Mouse (Mus musculus): ENCODE results near the gene Scarf2. TPM values are rescaled to one million over a fixed set of nuclear protein-coding genes. Genes with fewer than 3 reads are reported as not detected.

The Scarf2 gene
- total RNA-seq, 1 experiment from 2014 or later, result 8.6 TPM

GRCm38 (mm10) chr16:17831781-17832180 lies 34.7 kb downstream of the Scarf2 start:
- no peak for DNase-seq

DNA sequence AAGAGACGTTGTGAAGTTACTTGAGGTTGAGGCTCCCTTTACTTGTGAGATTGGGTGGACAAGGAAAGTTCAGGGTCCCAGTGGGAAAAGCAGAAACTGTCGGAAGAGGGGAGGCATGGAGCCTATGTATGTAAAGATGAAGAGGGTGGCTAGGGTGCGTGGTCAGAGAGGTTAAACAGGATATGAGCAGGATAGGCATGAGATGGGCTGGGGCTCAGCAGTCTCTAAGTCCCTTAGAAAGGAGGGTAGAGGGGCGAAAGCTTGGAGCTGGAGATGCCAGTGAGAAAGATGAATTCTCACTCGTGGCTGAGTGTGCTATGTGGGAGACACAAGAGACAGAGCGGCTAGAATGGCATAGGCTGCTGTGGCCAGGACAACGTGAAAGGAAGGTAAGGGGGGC lies 35.7 kb downstream of the Scarf2 start, which contains the start of gene B830017H08Rik:
TSS of gene B830017H08Rik (plus strand) at position 301 of the 400 bp plus-strand sequence.
- no peak for DNase-seq

DNA sequence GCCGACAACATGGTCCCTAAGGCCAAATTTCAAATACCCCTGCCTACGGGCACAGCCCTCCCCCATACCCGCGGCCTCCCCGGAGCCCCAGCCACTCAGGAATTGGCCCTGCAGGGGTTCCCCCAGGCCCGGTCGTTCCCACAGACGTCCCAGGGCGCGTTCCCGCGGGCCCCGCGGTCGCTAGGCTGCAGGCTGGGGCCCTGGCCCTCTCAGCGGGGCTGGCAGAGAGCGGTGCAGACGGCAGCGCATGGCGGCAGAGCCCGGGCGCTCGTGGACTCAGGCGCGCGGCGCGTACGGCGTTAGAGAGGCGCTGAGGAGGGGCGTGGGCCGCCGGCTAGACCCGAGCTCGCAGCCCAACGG lies 36.2 kb downstream of the Scarf2 start:
- DNase-seq, result peak; percentile 27

- DNase-seq, result peak; percentile 29
Measured at GRCm38 (mm10) chr16:17833681-17834399, 36.8 kb downstream of the Scarf2 start.

DNA sequence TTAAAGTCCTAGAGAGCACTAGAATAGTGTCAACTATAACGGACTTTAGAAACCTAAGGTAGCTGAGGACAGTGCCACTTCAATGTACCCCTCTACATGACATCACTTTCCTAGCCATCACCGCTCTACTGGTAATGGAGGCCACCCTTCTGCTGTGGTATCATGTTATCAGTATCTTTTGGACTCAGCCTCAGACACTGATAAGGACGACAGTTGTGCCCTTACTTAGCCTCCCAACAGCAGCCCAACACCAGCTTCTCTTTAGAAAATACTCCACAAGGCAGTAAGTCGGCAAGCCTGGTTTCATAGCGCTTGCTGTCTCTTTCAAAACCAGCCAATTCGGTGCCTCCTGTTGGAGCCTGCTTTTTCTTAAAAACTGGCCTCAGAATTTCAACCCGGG lies 37.5 kb downstream of the Scarf2 start:
- no peak for DNase-seq

- DNase-seq, result no peak
Measured at GRCm38 (mm10) chr16:17835481-17835880, 38.4 kb downstream of the Scarf2 start.

DNA sequence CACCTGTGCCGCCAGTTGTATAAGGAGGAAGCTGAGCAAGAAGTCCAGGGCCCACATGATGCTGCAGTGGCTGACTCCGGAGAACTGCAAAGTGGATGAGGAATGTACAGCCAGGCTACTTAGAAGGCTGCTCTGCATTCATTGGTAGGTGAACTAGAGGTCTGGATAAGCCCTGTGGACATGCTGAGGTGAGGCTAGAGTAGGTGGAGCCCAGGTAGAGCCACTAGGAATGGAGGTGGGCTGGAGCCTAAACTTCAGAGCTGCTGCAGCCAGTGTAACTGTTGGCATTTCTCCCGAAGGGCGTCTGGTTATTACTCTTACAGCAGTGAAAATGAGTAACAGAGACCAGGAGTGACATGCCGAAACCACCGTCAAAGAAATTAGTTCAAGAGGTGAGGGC lies 41.0 kb downstream of the Scarf2 start, which contains the start of gene Car15:
TSS of gene Car15 (minus strand) at position 314 of the 400 bp plus-strand sequence.
- DNase-seq, result no peak

GRCm38 (mm10) chr16:17839976-17840375 lies 42.9 kb downstream of the Scarf2 start:
- DNase-seq, result no peak

GRCm38 (mm10) chr16:17842437-17842836 lies 45.4 kb downstream of the Scarf2 start:
- no peak for DNase-seq

DNA sequence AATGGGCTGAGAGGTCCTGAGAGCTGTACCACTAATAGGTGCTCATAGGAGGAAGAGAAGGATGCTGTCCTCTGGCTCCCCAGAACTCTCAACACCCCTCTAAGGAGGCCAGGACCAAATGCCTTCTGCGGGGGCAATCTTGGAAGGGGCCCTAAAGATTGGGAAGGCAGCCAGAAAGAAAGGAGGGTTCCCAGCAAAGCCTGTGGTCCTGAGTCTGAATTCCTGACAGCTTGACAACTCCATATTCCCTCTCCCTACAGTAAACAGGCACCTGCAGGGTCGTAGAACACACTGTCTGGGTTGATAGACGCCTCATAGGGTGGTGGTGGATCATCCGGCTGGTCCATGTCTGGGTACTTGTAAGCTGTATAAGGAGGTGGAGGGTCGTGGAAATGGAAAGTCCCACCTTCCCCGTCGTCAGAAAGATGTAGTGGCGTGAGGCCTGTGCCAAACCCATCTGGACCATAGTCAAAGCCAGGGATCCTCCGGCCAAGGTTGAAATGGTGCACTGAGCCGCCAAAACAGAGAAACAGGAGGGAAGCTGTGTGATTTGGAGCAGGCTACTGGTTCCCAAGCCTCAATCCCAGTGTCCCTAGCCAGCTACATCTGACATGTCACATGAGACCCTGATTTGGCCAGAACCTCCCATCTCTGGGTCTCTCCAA lies 46.8 kb downstream of the Scarf2 start:
- no peak for DNase-seq

DNA sequence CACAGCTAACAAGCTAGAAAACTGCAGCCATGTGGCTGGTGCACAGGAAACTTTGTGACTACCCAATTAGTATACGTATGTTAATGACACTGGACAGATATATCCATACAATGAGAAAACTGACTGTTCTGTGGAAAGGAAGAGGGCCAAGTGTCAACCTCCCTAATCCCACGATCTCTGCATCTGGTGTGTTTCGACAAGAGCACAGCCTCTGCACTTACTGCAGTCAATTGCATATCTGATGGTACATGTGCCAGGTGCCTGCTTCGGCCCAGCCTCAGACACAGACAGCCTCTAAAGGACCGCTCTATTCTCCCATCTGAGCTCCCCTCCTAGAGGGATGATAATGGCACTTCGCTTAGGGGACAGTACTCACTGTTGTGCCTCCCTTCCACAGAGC lies 51.3 kb downstream of the Scarf2 start:
- no peak for DNase-seq

DNA sequence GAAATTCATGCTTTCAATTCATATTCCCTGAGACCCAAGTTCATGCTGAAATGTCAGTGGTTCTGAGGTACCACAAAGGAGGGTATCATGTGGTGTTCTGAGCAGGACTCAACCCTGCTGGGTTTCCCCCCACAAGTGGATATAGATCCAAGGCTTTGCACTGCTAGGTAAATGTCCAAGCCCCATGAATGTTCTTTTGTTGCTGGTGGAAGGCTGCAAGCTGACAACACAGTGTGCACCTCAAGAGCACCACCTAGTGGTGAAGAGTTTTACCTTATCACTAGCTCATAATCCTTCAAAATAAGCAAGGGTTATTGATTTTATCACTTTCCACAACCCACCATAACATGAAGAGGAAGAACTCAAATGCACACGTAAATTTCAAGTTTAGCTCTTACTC lies 51.8 kb downstream of the Scarf2 start:
- DNase-seq, result no peak

- DNase-seq, result no peak
Measured at GRCm38 (mm10) chr16:17849486-17849885, 52.4 kb downstream of the Scarf2 start.

- no peak for DNase-seq
Measured at GRCm38 (mm10) chr16:17851331-17851730, 54.2 kb downstream of the Scarf2 start.

DNA sequence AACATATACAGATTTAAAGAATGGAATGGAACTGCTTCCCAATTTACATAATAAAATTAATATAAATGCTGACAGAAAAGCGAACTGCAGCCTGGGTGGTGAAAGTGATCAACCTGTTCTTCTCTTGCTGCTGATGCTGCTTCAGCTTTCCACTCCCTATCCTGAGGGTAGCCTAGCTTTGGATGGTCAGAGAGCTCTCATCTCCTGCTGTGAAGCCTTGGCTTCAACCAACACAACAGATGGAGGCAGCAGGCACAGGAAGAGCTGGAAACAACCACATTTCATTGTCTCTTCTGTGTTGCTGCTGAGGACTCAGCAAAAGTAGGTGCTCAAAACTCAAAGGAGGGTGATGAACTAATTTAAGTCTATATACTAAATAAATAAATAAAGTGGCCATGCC lies 54.8 kb downstream of the Scarf2 start:
- DNase-seq, result no peak

- DNase-seq, result no peak
Measured at GRCm38 (mm10) chr16:17853263-17853662, 56.2 kb downstream of the Scarf2 start.

DNA sequence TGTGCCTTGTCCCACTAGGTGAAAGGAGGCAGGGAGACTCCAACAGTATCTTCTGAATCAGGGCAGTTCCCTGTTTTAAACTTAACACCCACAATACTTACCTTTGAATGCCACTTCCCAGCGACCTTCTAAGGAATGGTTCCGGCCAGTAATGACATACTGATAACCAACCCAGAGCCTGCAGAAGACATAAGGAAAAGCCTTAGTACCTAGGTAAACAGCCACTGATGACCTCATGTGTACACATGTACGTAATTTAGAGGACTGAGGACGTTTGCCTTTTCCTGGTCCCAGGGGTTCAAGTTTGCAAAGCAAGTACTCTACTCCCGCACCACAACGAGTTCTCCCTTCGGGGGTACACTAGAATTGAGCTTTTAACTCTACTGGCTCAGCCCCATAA lies 60.1 kb downstream of the Scarf2 start:
- DNase-seq, result no peak

Other genes with a start within 250 kb of the Scarf2 start
- 0.12 TPM in 1 of 2 replicates, not detected in the other for gene Lrrc74b, start 236.0 kb upstream of the Scarf2 start, total RNA-seq (2021)
- 0.61 and 0.76 TPM in 2 replicates for gene P2rx6, start 235.4 kb upstream of the Scarf2 start, total RNA-seq (2021)
- 8.0 and 14.9 TPM in 2 replicates for gene Slc7a4, start 214.1 kb upstream of the Scarf2 start, total RNA-seq (2021)
- 28.0 and 33.7 TPM in 2 replicates for gene Smpd4, start 177.9 kb upstream of the Scarf2 start, total RNA-seq (2021)
- 2.5 and 3.7 TPM in 2 replicates for gene Ccdc74a, start 150.8 kb upstream of the Scarf2 start, total RNA-seq (2021)
- gene Med15, start 64.4 kb upstream of the Scarf2 start, total RNA-seq (2021), result 74.8 and 76.0 TPM in 2 replicates
- 32.3 and 49.0 TPM in 2 replicates for gene Klhl22, start 37.7 kb upstream of the Scarf2 start, total RNA-seq (2021)
- gene B830017H08Rik, start 35.8 kb downstream of the Scarf2 start, total RNA-seq (2021), result not detected in 2 replicates
- 2.9 and 3.6 TPM in 2 replicates for gene Car15, start 41.1 kb downstream of the Scarf2 start, total RNA-seq (2021)
- gene Gm20518, start 94.4 kb downstream of the Scarf2 start, total RNA-seq (2021), result 0.30 TPM in 1 of 2 replicates, not detected in the other
- gene Tssk1, start 96.9 kb downstream of the Scarf2 start, total RNA-seq (2021), result 0.12 TPM in 1 of 2 replicates, not detected in the other
- 67.7 and 73.0 TPM in 2 replicates for gene Dgcr2, start 101.3 kb downstream of the Scarf2 start, total RNA-seq (2021)
- gene Tssk2, start 101.4 kb downstream of the Scarf2 start, total RNA-seq (2021), result not detected in 2 replicates
- 19.4 and 21.0 TPM in 2 replicates for gene Ess2, start 114.1 kb downstream of the Scarf2 start, total RNA-seq (2021)
- not detected in 2 replicates for gene Gsc2, start 117.8 kb downstream of the Scarf2 start, total RNA-seq (2021)
- gene Slc25a1, start 130.9 kb downstream of the Scarf2 start, total RNA-seq (2021), result 297 and 308 TPM in 2 replicates
- gene Vpreb2, start 183.1 kb downstream of the Scarf2 start, total RNA-seq (2021), result not detected in 2 replicates

Measured in adrenal gland, postnatal 25 days (tissue).